Mouse (Mus musculus): ENCODE measurements around the gene Eqtn. TPM values are rescaled to one million over a fixed set of nuclear protein-coding genes. Genes with fewer than 3 reads are reported as not detected.

Eqtn gene
- 0.27 TPM in 1 of 2 replicates, not detected in the other for polyA plus RNA-seq (2015; fragmentation: Nextera tagmentation; extraction: Ambion mirVana)

- no peak for ATAC-seq (ENCODE audit: low FRiP score, low read depth)
- H3K9me3 ChIP-seq: no peaks in the 10 kb centered on the region
- H3K9ac ChIP-seq: no peak within 1 kb of the TSS
- no peaks in the 10 kb centered on the region for H3K27me3 ChIP-seq
- H3K4me1 ChIP-seq (replicated peaks): no peaks in the 10 kb centered on the region
- no peak within 1 kb of the TSS for H3K27ac ChIP-seq (replicated peaks)
- H3K36me3 ChIP-seq: no peaks in the 10 kb centered on the region
- no peak within 1 kb of the TSS for H3K4me2 ChIP-seq
- no peak within 1 kb of the TSS for H3K4me3 ChIP-seq
Measured at GRCm38 (mm10) chr4:94928743-94929142, at the start of gene Eqtn. Eqtn (minus strand) TSS chr4:94928843.

DNA sequence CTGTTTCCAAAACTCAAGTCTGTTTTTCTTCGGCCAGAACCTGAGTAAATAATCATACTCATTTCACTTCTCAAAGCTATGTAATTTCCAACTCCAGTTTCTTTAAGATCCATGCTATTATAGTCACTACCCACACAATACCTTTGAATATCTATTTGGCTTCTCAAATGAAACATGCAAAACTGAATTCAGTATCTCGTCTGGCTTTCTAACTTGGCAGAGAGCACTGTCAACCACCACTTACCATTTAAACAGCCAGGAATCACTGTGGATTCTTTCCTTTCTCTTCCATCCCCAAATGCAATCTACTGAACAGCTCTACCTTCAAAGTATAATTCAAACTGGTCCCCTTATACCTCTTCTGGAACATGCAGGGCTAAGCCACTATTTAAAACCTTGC lies 44.7 kb upstream of the Eqtn start:
- no peak for ATAC-seq (ENCODE audit: low FRiP score, low read depth)
- 87% methylated on average over 2 of the region's 2 CpGs for whole genome bisulfite sequencing
- Histone ChIP-seq H3K27ac (replicated peaks) (no peak overlapping the region), H3K36me3 (peaks cover 27% of the 10 kb centered on the region; the same call in 1 of the 2 replicates), H3K27me3 (no peaks in the 10 kb centered on the region), H3K4me3 (no peak overlapping the region), H3K4me1 (replicated peaks) (peaks cover 13% of the 10 kb centered on the region), H3K9ac (no peak overlapping the region), H3K4me2 (no peak overlapping the region), H3K9me3 (no peaks in the 10 kb centered on the region)

DNA sequence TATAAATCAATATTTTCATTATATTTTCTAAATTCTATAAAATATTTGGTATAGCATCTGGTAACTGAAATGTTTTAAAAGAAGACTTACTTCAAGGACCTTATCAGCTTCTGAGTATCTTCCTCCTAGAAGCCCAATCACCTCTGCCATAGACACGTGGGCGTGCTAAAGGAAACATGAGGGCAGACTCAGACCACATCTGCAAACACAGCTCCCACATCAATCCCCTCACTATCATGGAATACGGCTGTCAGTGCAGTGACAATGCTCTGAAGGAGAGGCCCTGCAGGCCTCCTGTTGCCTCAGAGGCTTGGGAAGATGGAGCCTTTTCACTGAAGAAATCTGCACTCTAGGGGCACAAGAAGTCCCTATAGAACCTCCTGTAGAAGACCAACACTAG lies 24.1 kb upstream of the Eqtn start:
- Histone ChIP-seq H3K36me3 (peaks cover 55% of the 10 kb centered on the region), H3K9me3 (no peaks in the 10 kb centered on the region), H3K27ac (replicated peaks) (no peak overlapping the region), H3K4me3 (no peak overlapping the region), H3K4me2 (no peak overlapping the region), H3K27me3 (no peaks in the 10 kb centered on the region), H3K4me1 (replicated peaks) (no peaks in the 10 kb centered on the region), H3K9ac (no peak overlapping the region)
- 94% methylated on average over 3 of the region's 3 CpGs for WGBS
- no peak for ATAC-seq (ENCODE audit: low FRiP score, low read depth)

- Histone ChIP-seq H3K27ac (replicated peaks) (no peak overlapping the region), H3K9ac (no peak overlapping the region), H3K4me1 (replicated peaks) (no peaks in the 10 kb centered on the region), H3K36me3 (peaks cover 47% of the 10 kb centered on the region), H3K9me3 (no peaks in the 10 kb centered on the region), H3K4me3 (no peak overlapping the region), H3K27me3 (no peaks in the 10 kb centered on the region), H3K4me2 (no peak overlapping the region)
- no peak for ATAC-seq (ENCODE audit: low FRiP score, low read depth)
- WGBS: 79% methylated on average over 11 of the region's 11 CpGs
Measured at GRCm38 (mm10) chr4:94941221-94941855, 12.7 kb upstream of the Eqtn start.

DNA sequence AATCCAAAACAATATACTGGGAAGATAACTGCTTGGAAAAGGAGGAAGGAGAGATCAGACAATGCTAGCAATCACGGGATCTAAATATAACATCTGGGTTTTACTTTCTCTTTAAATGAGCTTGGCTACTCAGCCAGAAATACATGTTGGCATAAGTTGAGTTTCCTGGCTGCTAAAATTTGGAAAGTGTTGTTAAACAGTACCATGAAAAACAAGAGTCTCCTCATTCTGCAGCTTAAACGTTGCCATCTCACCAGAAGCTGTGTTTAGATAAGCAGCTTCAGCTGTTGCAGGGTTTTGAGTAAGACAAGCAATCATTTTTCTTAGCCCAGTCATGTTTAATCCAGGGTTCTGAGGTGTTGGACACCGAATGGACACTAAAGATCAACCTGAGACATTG lies 26.9 kb downstream of the Eqtn start:
- no peak for ATAC-seq (ENCODE audit: low FRiP score, low read depth)
- WGBS: 81% methylated on average over 3 of the region's 3 CpGs

DNA sequence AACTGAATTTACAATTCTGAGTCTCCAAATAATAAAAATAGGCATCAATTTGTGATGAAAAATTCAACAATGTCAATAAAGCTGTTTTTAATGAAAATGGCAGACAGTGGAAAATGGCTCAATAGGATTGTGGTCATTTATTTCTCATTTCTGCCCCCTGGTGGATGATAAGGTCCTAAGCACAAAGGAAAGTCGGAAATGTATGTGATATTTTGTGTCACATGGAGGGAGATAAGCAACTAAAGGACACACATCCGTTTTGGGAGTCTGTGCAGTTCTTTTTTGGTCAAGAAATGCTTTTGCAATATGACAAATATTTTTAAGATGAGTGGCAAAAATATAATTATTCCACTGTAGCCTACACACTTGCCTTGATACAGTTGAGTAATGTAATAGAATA lies 27.9 kb downstream of the Eqtn start:
- Histone ChIP-seq H3K4me1 (replicated peaks) (no peaks in the 10 kb centered on the region), H3K27me3 (no peaks in the 10 kb centered on the region), H3K4me2 (no peak overlapping the region), H3K9ac (no peak overlapping the region), H3K9me3 (no peaks in the 10 kb centered on the region), H3K36me3 (no peaks in the 10 kb centered on the region), H3K4me3 (no peak overlapping the region), H3K27ac (replicated peaks) (no peak overlapping the region)
- 23% methylated on average over 2 of the region's 2 CpGs for WGBS
- ATAC-seq (ENCODE audit: low FRiP score, low read depth): no peak

More for the DNA sequence above, 26.9 kb downstream of the Eqtn start:
- Histone ChIP-seq H3K9me3 (no peaks in the 10 kb centered on the region), H3K9ac (no peak overlapping the region), H3K4me3 (no peak overlapping the region), H3K4me1 (replicated peaks) (no peaks in the 10 kb centered on the region), H3K27ac (replicated peaks) (no peak overlapping the region), H3K4me2 (no peak overlapping the region), H3K27me3 (no peaks in the 10 kb centered on the region), H3K36me3 (no peaks in the 10 kb centered on the region)

Other genes starting within 250 kb of the Eqtn start
- gene Tek, start 189.6 kb downstream of the Eqtn start, polyA plus RNA-seq (2015; fragmentation: Nextera tagmentation; extraction: Ambion mirVana): 9.4 and 9.7 TPM in 2 replicates
- 24.6 and 25.9 TPM in 2 replicates for gene Mysm1, start 50.3 kb upstream of the Eqtn start, polyA plus RNA-seq (2015; fragmentation: Nextera tagmentation; extraction: Ambion mirVana)
- 60.7 and 62.3 TPM in 2 replicates for gene Jun, start 123.4 kb upstream of the Eqtn start, polyA plus RNA-seq (2015; fragmentation: Nextera tagmentation; extraction: Ambion mirVana)

Data from hindbrain, embryonic 15.5 days (tissue).